Mouse (Mus musculus): ENCODE data around the gene Gm28778. TPM values are rescaled to one million over a fixed set of nuclear protein-coding genes. Genes with fewer than 3 reads are reported as not detected.
"Not testable (repeated sequence)": the region's sequence is repeated elsewhere in the genome, so short reads cannot be mapped to it uniquely, and the experiment has no call there.

Gm28778 gene
- polyA plus RNA-seq, 1 experiment from 2014 or later, result not detected

DNA sequence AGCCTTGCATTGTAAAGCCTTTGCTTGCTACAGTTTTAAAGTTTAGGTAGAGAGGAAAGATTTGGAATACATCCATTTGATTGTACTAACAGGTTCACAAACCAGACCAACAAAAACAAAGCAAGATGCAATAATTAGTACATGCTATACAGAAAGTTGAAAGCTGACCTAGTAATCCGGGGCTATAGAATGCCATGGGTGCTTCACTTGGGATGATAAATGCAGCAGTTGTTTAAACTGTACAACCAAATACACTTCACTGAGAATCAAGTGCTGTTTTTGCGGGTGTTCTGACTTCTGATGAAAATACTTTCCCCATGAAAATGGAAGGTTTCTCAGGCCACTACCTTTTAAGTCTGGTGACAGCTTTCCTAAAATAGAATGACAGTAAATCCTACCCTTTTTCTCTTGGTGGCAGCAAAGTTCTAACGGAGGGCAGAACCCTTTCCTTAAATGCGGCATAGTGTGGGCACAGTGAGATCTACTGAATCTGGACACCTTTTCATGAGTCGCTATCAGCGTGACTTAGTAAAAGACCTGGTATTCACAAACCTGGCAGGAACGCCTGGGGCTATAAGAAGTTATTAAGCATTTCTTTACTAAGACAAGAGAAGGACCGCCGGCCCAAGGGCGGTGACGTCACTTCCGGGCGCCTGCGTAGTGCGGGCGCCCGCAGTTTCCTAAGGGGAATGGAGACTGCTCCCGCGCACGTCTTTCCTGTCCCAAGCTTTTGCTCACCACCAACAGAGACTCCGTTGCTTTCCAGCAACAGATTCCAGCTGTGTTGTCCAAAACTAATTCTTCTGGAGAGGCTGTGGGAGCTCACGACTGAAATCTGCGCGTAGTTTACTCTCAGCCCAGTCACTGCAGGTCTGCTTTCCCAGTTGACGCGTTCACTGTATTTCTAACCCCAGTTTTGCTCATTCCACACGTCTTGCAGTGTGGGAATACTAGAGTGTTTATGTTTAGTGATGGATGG is 16.4 kb downstream of the Gm28778 start, which contains the start of gene Osgepl1:
TSS of gene Osgepl1 (plus strand) at position 636 of the 979 bp plus-strand sequence.
- Histone ChIP-seq H3K4me2 (replicated peaks; ENCODE audit: low read depth, low read length) (peak within 1 kb of the TSS; percentile 72), H3K4me1 (ENCODE audit: insufficient read depth, low read depth, low read length) (no peaks in the 10 kb centered on the region), H3K27ac (ENCODE audit: low read length) (peak within 1 kb of the TSS; percentile 88), H3K9ac (replicated peaks; ENCODE audit: low read depth) (peak within 1 kb of the TSS; percentile 70), H3K4me3 (ENCODE audit: low read depth, low read length) (peak within 1 kb of the TSS; percentile 64), H3K36me3 (ENCODE audit: insufficient read depth, low read length) (no peaks in the 10 kb centered on the region), H3K9me3 (ENCODE audit: low read length) (no peaks in the 10 kb centered on the region), H3K27me3 (replicated peaks; ENCODE audit: insufficient read depth, low read length) (no peaks in the 10 kb centered on the region)
- TF ChIP-seq EP300 (IDR thresholded peaks at IDR 0.05) (0 out of 2 replicates have a peak, but pooled peaks have one; percentile 35), CTCF (IDR thresholded peaks at IDR 0.05) (peak; percentile 47)
- ATAC-seq (peak; percentile 98), DNase-seq (ENCODE audit: low spot score) (peak; percentile 92)
- WGBS, result 2% methylated on average over 27 of the region's 27 CpGs

DNA sequence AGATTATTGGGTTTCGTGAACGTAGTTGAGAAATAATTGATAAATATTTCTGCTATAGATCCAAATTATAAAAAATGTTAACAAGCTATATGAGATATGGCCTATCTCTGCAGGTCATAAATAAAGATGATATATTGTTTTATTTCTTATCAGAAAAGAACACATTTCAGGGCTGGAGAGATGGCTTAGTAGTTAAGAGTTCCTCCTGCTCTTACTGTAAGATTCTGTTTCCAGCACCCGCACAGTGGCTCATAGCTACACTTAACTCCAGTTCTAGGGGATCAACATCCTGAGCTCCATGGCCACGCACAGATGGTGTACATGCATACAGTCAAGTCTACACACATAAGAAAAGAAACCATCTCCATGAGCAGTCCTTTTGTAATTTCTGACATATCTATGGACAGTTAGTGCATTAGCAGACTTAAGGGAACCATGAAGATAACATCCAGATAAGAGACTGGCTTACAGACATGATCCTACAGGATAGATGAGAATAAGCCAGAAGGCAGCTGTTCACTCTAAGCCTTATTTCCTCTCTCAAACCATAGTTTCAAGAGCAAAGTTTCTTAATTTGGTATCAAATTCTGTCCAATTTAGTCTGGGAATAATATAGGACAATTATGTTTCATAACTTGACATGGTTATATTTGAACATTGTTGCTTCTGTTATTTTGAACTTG is 24.9 kb downstream of the Gm28778 start:
- H3K4me1 ChIP-seq (ENCODE audit: insufficient read depth, low read depth, low read length), result no peaks in the 10 kb centered on the region
- no peak overlapping the region for H3K27ac ChIP-seq (ENCODE audit: low read length)
- H3K9me3 ChIP-seq (ENCODE audit: low read length), result no peaks in the 10 kb centered on the region
- DNase-seq (ENCODE audit: low spot score), result no peak
- no peak overlapping the region for H3K9ac ChIP-seq (replicated peaks; ENCODE audit: low read depth)
- H3K36me3 ChIP-seq (ENCODE audit: insufficient read depth, low read length), result no peaks in the 10 kb centered on the region
- H3K27me3 ChIP-seq (replicated peaks; ENCODE audit: insufficient read depth, low read length), result no peaks in the 10 kb centered on the region
- no peak overlapping the region for H3K4me3 ChIP-seq (ENCODE audit: low read depth, low read length)
- no peak overlapping the region for H3K4me2 ChIP-seq (replicated peaks; ENCODE audit: low read depth, low read length)
- ATAC-seq, result no peak
- no peak for TF ChIP-seq EP300 (IDR thresholded peaks at IDR 0.05)
- TF ChIP-seq CTCF (IDR thresholded peaks at IDR 0.05), result no peak
- 96% methylated on average over 4 of the region's 4 CpGs for WGBS

DNA sequence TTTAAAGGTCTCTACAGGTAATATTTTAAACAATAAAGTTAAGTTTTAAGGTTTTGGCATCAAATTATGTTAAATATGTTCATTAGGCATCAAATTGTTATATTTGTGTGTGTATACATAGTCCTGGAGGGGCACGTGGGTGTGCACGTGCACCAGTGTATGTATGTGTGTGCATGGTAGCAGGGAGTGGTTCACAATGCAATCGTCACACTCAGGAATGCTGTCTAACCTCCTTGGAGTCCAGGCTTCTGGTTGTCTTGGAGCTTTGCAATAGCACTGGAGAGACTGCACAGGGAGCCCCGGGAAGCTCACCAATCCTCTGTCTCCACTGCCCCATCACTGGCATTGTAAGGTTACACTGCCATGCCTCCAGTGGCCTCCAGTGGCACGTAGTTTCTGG is 26.3 kb downstream of the Gm28778 start:
- no peaks in the 10 kb centered on the region for H3K36me3 ChIP-seq (ENCODE audit: insufficient read depth, low read length)
- TF ChIP-seq CTCF (IDR thresholded peaks at IDR 0.05), result no peak
- TF ChIP-seq EP300 (IDR thresholded peaks at IDR 0.05), result no peak
- ATAC-seq, result no peak; the same call in 1 of the 2 replicates
- H3K27ac ChIP-seq (ENCODE audit: low read length), result no peak overlapping the region
- no peak overlapping the region for H3K4me3 ChIP-seq (ENCODE audit: low read depth, low read length)
- no peaks in the 10 kb centered on the region for H3K27me3 ChIP-seq (replicated peaks; ENCODE audit: insufficient read depth, low read length)
- H3K9ac ChIP-seq (replicated peaks; ENCODE audit: low read depth), result no peak overlapping the region
- no peak for DNase-seq (ENCODE audit: low spot score)
- H3K4me2 ChIP-seq (replicated peaks; ENCODE audit: low read depth, low read length), result no peak overlapping the region
- H3K4me1 ChIP-seq (ENCODE audit: insufficient read depth, low read depth, low read length), result no peaks in the 10 kb centered on the region
- no peaks in the 10 kb centered on the region for H3K9me3 ChIP-seq (ENCODE audit: low read length)
- 81% methylated on average over 5 of the region's 5 CpGs for WGBS

DNA sequence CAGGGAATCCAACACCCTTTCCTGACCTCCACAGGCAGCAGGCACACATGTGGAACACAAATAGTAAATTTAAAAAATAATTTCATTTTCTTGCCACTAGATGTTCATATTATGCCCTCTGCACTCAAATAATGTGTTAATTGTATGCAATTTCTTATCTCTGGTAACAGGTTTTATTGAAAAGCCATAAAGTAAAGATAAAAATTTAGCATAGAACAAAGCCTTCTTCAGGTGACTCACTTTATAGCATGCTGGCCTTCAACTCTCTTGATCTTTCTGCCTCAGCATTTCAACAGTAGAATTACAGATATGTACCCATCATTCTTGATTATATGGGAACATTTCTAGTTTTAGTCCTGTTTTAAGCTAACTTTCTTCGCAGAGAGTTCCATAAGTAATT is 27.4 kb downstream of the Gm28778 start:
- Histone ChIP-seq H3K36me3 (ENCODE audit: insufficient read depth, low read length) (no peaks in the 10 kb centered on the region), H3K4me2 (replicated peaks; ENCODE audit: low read depth, low read length) (no peak overlapping the region), H3K27ac (ENCODE audit: low read length) (no peak overlapping the region), H3K4me1 (ENCODE audit: insufficient read depth, low read depth, low read length) (no peaks in the 10 kb centered on the region), H3K9me3 (ENCODE audit: low read length) (no peaks in the 10 kb centered on the region), H3K27me3 (replicated peaks; ENCODE audit: insufficient read depth, low read length) (no peaks in the 10 kb centered on the region), H3K9ac (replicated peaks; ENCODE audit: low read depth) (no peak overlapping the region), H3K4me3 (ENCODE audit: low read depth, low read length) (no peak overlapping the region)
- no peak for DNase-seq (ENCODE audit: low spot score)
- 98% methylated on average over 1 of the region's 1 CpGs for WGBS
- TF ChIP-seq CTCF (IDR thresholded peaks at IDR 0.05), result no peak
- TF ChIP-seq EP300 (IDR thresholded peaks at IDR 0.05), result no peak
- no peak for ATAC-seq

DNA sequence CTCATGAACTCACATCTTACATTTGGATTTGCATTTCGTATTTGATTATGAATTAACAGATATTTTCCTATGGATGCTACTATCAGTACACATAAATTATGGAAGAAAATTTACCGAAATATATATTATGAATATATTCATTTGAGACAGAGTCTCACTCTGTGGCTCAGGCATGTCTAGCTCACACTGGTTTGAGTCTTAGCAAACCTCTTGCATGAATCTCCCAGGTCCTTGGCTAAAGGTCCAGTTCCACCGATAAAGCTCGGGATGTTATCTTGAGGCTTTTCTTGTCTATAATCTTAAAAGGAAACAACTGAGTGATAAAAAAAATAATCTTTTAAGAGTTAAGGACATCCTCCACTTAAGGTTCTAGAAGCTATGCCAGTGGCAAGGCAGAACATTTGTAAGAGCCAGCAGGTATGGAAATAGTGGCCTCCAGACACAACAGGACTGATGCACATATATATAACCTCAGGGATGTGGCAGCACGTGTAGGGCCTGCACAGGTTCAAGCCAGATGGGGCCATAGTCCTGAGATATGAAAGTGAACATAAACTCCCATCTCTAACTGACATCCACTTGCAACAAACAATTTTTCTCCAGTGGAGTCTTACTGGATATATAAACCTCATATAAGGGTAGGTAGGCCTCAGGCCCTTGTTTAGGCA is 28.1 kb downstream of the Gm28778 start:
- no peaks in the 10 kb centered on the region for H3K9me3 ChIP-seq (ENCODE audit: low read length)
- no peak overlapping the region for H3K4me3 ChIP-seq (ENCODE audit: low read depth, low read length)
- no peak overlapping the region for H3K27ac ChIP-seq (ENCODE audit: low read length)
- no peaks in the 10 kb centered on the region for H3K4me1 ChIP-seq (ENCODE audit: insufficient read depth, low read depth, low read length)
- no peaks in the 10 kb centered on the region for H3K36me3 ChIP-seq (ENCODE audit: insufficient read depth, low read length)
- H3K9ac ChIP-seq (replicated peaks; ENCODE audit: low read depth), result no peak overlapping the region
- no peak overlapping the region for H3K4me2 ChIP-seq (replicated peaks; ENCODE audit: low read depth, low read length)
- TF ChIP-seq CTCF (IDR thresholded peaks at IDR 0.05), result no peak
- no peak for TF ChIP-seq EP300 (IDR thresholded peaks at IDR 0.05)
- WGBS, result 83% methylated on average over 5 of the region's 5 CpGs
- ATAC-seq, result no peak
- H3K27me3 ChIP-seq (replicated peaks; ENCODE audit: insufficient read depth, low read length), result no peaks in the 10 kb centered on the region
- DNase-seq (ENCODE audit: low spot score), result no peak

GRCm38 (mm10) chr1:53333527-53333926 is 36.6 kb downstream of the Gm28778 start:
- not testable (repeated sequence) for H3K9me3 ChIP-seq (ENCODE audit: low read length); DNase-seq (ENCODE audit: low spot score); H3K27me3 ChIP-seq (replicated peaks; ENCODE audit: insufficient read depth, low read length); H3K4me1 ChIP-seq (ENCODE audit: insufficient read depth, low read depth, low read length); H3K9ac ChIP-seq (replicated peaks; ENCODE audit: low read depth); H3K27ac ChIP-seq (ENCODE audit: low read length); ATAC-seq; H3K4me2 ChIP-seq (replicated peaks; ENCODE audit: low read depth, low read length); H3K4me3 ChIP-seq (ENCODE audit: low read depth, low read length); H3K36me3 ChIP-seq (ENCODE audit: insufficient read depth, low read length)
- WGBS, result 46% methylated on average over 5 of the region's 5 CpGs

Data from lung, postnatal 0 days (tissue).